Mouse (Mus musculus) forebrain, embryonic 11.5 days (tissue): Measurements from ENCODE around the gene Pde4d. TPM values are rescaled to one million over a fixed set of nuclear protein-coding genes. Genes with fewer than 3 reads are reported as not detected.

ENCODE experiments used
- ATAC-seq: fragments of 200-750 bp; cut with Nextera tagmentation; replicated peaks from 2 replicates; pipeline ENCODE4 v1.8.0; 2017; ENCODE audit warnings: moderate TSS enrichment; ENCODE audit not compliant: low FRiP score
- DNase-seq: peaks from one replicate; pipeline ENCODE4 v3.0.0-alpha.2; 2017; ENCODE audit warnings: low spot score
- H3K27ac ChIP-seq: fragments of 300-500 bp; sonication (generic); 2 replicates; pipeline ENCODE4 v1.5.1; 2014; ENCODE audit warnings: low read depth, low read length
- H3K27me3 ChIP-seq: fragments of 300-500 bp; sonication (generic); 2 replicates; pipeline ENCODE4 v1.6.1; 2014; ENCODE audit warnings: mild to moderate bottlenecking, low read length, mixed read lengths; ENCODE audit not compliant: control insufficient read depth, insufficient read depth
- H3K36me3 ChIP-seq: fragments of 300-500 bp; sonication (generic); 2 replicates; pipeline ENCODE4 v1.6.1; 2014; ENCODE audit warnings: mild to moderate bottlenecking, low read length, moderate library complexity, mixed read lengths; ENCODE audit not compliant: control insufficient read depth, insufficient read depth
- H3K4me1 ChIP-seq: fragments of 300-500 bp; sonication (generic); replicated peaks from 2 replicates; pipeline ENCODE4 v1.6.1; 2014; ENCODE audit warnings: low read length, mixed read lengths; ENCODE audit not compliant: control insufficient read depth, insufficient read depth
- H3K4me2 ChIP-seq: fragments of 300-500 bp; sonication (generic); 2 replicates; pipeline ENCODE4 v1.6.1; 2014; ENCODE audit warnings: low read depth, mild to moderate bottlenecking, low read length, moderate library complexity, mixed read lengths; ENCODE audit not compliant: severe bottlenecking
- H3K4me3 ChIP-seq: fragments of 300-500 bp; sonication (generic); 2 replicates; pipeline ENCODE4 v1.5.1; 2014; ENCODE audit warnings: low read depth, low read length
- H3K9ac ChIP-seq: fragments of 300-500 bp; sonication (generic); 2 replicates; pipeline ENCODE4 v1.6.1; 2014; ENCODE audit warnings: low read length
- H3K9me3 ChIP-seq: fragments of 300-500 bp; sonication (generic); 2 replicates; pipeline ENCODE4 v1.6.1; 2016; ENCODE audit warnings: low read length, mixed read lengths; ENCODE audit not compliant: control insufficient read depth
- WGBS: fragments of 180-500 bp; shearing (Covaris S2); extraction: QIAGEN DNeasy Blood & Tissue Kit; methylation state at CpG from one replicate; pipeline ENCODE4 v1.1.7; 2014; 5-methylcytosine and 5-hydroxymethylcytosine counted together
- polyA plus RNA-seq: library from polyadenylated mRNA; unstranded; fragments of >200 nt; fragmentation: Nextera tagmentation; extraction: Ambion mirVana; gene quantifications from 2 replicates; pipeline ENCODE4 v1.2.1, GENCODE M21; 2014

Pde4d gene
- polyA plus RNA-seq, 1 experiment from 2014 or later = 11.9 TPM

- H3K9me3 ChIP-seq = no peaks in the 10 kb centered on the region
- no peaks in the 10 kb centered on the region for H3K36me3 ChIP-seq
- no peaks in the 10 kb centered on the region for H3K4me1 ChIP-seq
- no peaks in the 10 kb centered on the region for H3K27me3 ChIP-seq
- no peak overlapping the region for H3K4me2 ChIP-seq
- ATAC-seq (no peak), DNase-seq (no peak)
- H3K4me3 ChIP-seq = no peak overlapping the region
- H3K9ac ChIP-seq = no peak overlapping the region
- no peak overlapping the region for H3K27ac ChIP-seq
- WGBS = 96% methylated on average over 6 of the region's 6 CpGs
Measured at GRCm38 (mm10) chr13:109722237-109723119, 1272.7 kb downstream of the Pde4d start.

- no peak for ATAC-seq
- Histone ChIP-seq H3K4me2 (no peak overlapping the region), H3K4me1 (no peaks in the 10 kb centered on the region), H3K9ac (no peak overlapping the region), H3K27me3 (no peaks in the 10 kb centered on the region), H3K4me3 (no peak overlapping the region), H3K27ac (no peak overlapping the region), H3K9me3 (no peaks in the 10 kb centered on the region), H3K36me3 (no peaks in the 10 kb centered on the region)
- DNase-seq = no peak
- 83% methylated on average over 5 of the region's 5 CpGs for WGBS
Measured at GRCm38 (mm10) chr13:109727346-109727745, 1277.6 kb downstream of the Pde4d start.

DNA sequence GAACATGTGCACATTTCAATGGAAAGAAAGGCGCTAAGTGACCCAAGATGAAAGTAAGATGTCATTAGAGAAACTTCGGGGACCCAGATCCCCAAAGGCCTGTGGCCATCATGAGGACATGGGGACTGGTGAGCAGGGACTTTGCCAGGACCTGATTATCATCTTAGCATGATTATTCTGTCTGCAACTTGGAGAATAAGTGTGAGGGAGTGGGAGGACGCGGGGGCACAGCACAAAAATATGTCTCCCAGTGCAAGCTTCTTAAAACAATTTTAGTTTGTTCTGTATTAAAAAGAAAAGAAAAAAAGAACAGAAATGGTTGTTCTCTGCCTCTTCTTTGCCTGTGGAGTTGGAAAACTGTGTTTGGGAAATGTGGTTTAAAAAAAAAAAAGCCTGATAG lies 1279.9 kb downstream of the Pde4d start:
- Histone ChIP-seq H3K9ac (no peak overlapping the region), H3K27me3 (no peaks in the 10 kb centered on the region), H3K4me2 (no peak overlapping the region), H3K9me3 (no peaks in the 10 kb centered on the region), H3K36me3 (no peaks in the 10 kb centered on the region), H3K4me1 (no peaks in the 10 kb centered on the region), H3K27ac (no peak overlapping the region), H3K4me3 (no peak overlapping the region)
- WGBS = 90% methylated on average over 4 of the region's 4 CpGs
- DNase-seq (no peak), ATAC-seq (no peak)

- H3K4me2 ChIP-seq = no peak overlapping the region
- DNase-seq (no peak), ATAC-seq (no peak)
- H3K4me3 ChIP-seq = no peak overlapping the region
- no peaks in the 10 kb centered on the region for H3K27me3 ChIP-seq
- no peak overlapping the region for H3K9ac ChIP-seq
- no peaks in the 10 kb centered on the region for H3K36me3 ChIP-seq
- no peak overlapping the region for H3K27ac ChIP-seq
- H3K9me3 ChIP-seq = no peaks in the 10 kb centered on the region
- WGBS = 87% methylated on average over 5 of the region's 5 CpGs
- no peaks in the 10 kb centered on the region for H3K4me1 ChIP-seq
Measured at GRCm38 (mm10) chr13:109732655-109733376, 1283.1 kb downstream of the Pde4d start.

GRCm38 (mm10) chr13:109736290-109737078 lies 1286.7 kb downstream of the Pde4d start:
- Histone ChIP-seq H3K9ac (no peak overlapping the region), H3K27me3 (no peaks in the 10 kb centered on the region), H3K4me2 (no peak overlapping the region), H3K36me3 (no peaks in the 10 kb centered on the region), H3K9me3 (no peaks in the 10 kb centered on the region), H3K4me3 (no peak overlapping the region), H3K4me1 (no peaks in the 10 kb centered on the region), H3K27ac (no peak overlapping the region)
- ATAC-seq (0 out of 2 replicates have a peak, but pooled peaks have one; percentile 55), DNase-seq (no peak)
- 47% methylated on average over 8 of the region's 8 CpGs for WGBS

DNA sequence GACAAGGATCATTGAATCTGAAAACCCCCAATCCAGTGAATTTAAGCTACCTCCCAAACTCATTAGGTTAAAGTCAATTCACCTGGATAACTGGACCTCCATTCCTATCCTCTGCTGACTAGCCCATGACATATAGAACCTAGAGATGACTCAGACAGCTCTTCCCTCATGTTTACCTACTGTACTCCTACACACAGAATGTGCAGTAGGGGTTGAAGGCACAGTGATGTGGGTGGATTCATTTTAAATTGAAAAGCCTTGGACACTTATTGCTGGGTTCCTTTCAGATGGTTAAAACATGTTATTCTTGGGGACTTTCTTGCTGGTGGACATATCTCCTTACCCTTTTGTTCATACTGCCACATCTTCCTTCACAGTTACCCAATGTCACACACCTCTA lies 1296.7 kb downstream of the Pde4d start:
- no peaks in the 10 kb centered on the region for H3K36me3 ChIP-seq
- H3K9me3 ChIP-seq = no peaks in the 10 kb centered on the region
- no peaks in the 10 kb centered on the region for H3K27me3 ChIP-seq
- H3K4me2 ChIP-seq = no peak overlapping the region
- no peaks in the 10 kb centered on the region for H3K4me1 ChIP-seq
- DNase-seq (no peak), ATAC-seq (no peak)
- no peak overlapping the region for H3K9ac ChIP-seq
- H3K27ac ChIP-seq = no peak overlapping the region
- H3K4me3 ChIP-seq = no peak overlapping the region

DNA sequence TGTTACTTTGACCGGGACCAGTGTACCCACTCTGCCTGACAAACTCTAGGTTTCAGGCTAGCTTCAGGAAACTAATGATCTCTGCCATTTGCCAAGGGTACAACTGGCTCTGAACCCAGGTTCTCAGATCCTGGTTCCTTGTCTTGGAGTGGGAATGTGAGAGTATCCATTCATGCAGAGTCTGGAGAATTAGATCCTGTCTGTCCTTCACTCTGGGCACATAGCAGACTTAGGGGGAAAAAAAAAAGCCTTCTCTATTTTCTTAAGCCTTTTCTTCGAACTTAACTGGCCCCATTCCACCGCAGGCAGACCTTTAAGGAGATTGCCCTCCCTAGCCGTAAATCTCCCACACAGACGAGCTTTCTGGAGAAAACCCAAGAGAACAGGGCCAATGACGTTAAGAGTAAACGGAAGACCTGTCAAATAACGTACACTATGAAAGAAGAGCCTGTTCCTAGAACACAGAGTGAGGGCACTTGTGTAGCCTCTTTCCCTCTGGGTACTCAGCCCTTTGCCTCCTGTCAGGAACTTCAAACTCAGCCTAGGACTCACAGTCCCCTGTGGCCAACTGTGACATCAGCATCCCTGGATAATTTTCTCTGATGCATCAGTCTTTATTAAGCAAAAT lies 1302.6 kb downstream of the Pde4d start:
- H3K4me3 ChIP-seq = no peak overlapping the region
- no peak overlapping the region for H3K27ac ChIP-seq
- no peaks in the 10 kb centered on the region for H3K9me3 ChIP-seq
- DNase-seq (no peak), ATAC-seq (no peak)
- WGBS = 69% methylated on average over 8 of the region's 8 CpGs
- H3K4me1 ChIP-seq = no peaks in the 10 kb centered on the region
- H3K36me3 ChIP-seq = no peaks in the 10 kb centered on the region
- no peak overlapping the region for H3K9ac ChIP-seq
- no peaks in the 10 kb centered on the region for H3K27me3 ChIP-seq
- H3K4me2 ChIP-seq = no peak overlapping the region

GRCm38 (mm10) chr13:109756854-109757253 lies 1307.1 kb downstream of the Pde4d start:
- H3K36me3 ChIP-seq = no peaks in the 10 kb centered on the region
- WGBS = 86% methylated on average over 5 of the region's 5 CpGs
- no peak overlapping the region for H3K9ac ChIP-seq
- DNase-seq = no peak
- H3K4me1 ChIP-seq = no peaks in the 10 kb centered on the region
- H3K4me3 ChIP-seq = no peak overlapping the region
- H3K4me2 ChIP-seq = no peak overlapping the region
- no peaks in the 10 kb centered on the region for H3K27me3 ChIP-seq
- no peak overlapping the region for H3K27ac ChIP-seq
- no peaks in the 10 kb centered on the region for H3K9me3 ChIP-seq
- ATAC-seq = no peak
